Mouse (Mus musculus) heart, embryonic 16.5 days (tissue): Measurements from ENCODE around the gene Car7. TPM values are rescaled to one million over a fixed set of nuclear protein-coding genes. Genes with fewer than 3 reads are reported as not detected.
A peak's percentile ranks its signal among the peaks of the same experiment; 100 is the strongest.

Experiments used
- ATAC-seq: fragments of 200-750 bp; cut with Nextera tagmentation; replicated peaks from 2 replicates; pipeline ENCODE4 v1.8.0; 2017; ENCODE audit warnings: moderate number of reproducible peaks; ENCODE audit not compliant: insufficient read depth, low FRiP score; ENCODE audit errors: extremely low read depth
- H3K27ac ChIP-seq: fragments of 300-500 bp; sonication (generic); 2 replicates; pipeline ENCODE4 v1.5.1; 2014; ENCODE audit warnings: mild to moderate bottlenecking, low read length, control low read depth, moderate library complexity
- H3K27me3 ChIP-seq: fragments of 300-500 bp; sonication (generic); 2 replicates; pipeline ENCODE4 v1.6.1; 2014; ENCODE audit warnings: low read length, mixed read lengths; ENCODE audit not compliant: control insufficient read depth, insufficient read depth
- H3K36me3 ChIP-seq: fragments of 300-500 bp; sonication (generic); 2 replicates; pipeline ENCODE4 v1.6.1; 2014; ENCODE audit not compliant: control insufficient read depth, insufficient read depth
- H3K4me1 ChIP-seq: fragments of 300-500 bp; sonication (generic); 2 replicates; pipeline ENCODE4 v1.6.1; 2014; ENCODE audit warnings: low read length, mixed read lengths; ENCODE audit not compliant: control insufficient read depth, insufficient read depth
- H3K4me2 ChIP-seq: fragments of 300-500 bp; sonication (generic); 2 replicates; pipeline ENCODE4 v1.6.1; 2014; ENCODE audit warnings: low read depth, mild to moderate bottlenecking, control low read depth, low read length
- H3K4me3 ChIP-seq: fragments of 300-500 bp; sonication (generic); 2 replicates; pipeline ENCODE4 v1.5.1; 2014; ENCODE audit warnings: mild to moderate bottlenecking, control low read depth, low read length
- H3K9ac ChIP-seq: fragments of 300-500 bp; sonication (generic); 2 replicates; pipeline ENCODE4 v1.6.1; 2014; ENCODE audit warnings: low read length, control low read depth
- H3K9me3 ChIP-seq: fragments of 300-500 bp; sonication (generic); replicated peaks from 2 replicates; pipeline ENCODE4 v1.6.1; 2016; ENCODE audit warnings: low read length; ENCODE audit not compliant: control insufficient read depth
- WGBS: fragments of 180-500 bp; shearing (Covaris S2); extraction: QIAGEN DNeasy Blood & Tissue Kit; methylation state at CpG from one replicate; pipeline ENCODE4 v1.1.7; 2014; 5-methylcytosine and 5-hydroxymethylcytosine counted together
- polyA plus RNA-seq: library from polyadenylated mRNA; unstranded; fragments of >200 nt; fragmentation: Nextera tagmentation; extraction: Ambion mirVana; gene quantifications from 2 replicates; pipeline ENCODE4 v1.2.1, GENCODE M21; 2015

The Car7 gene
- polyA plus RNA-seq, 1 experiment from 2014 or later = 3.0 TPM

GRCm38 (mm10) chr8:104590284-104590683 is 55.8 kb downstream of the Car7 start:
- 86% methylated on average over 3 of the region's 3 CpGs for WGBS
- Histone ChIP-seq H3K4me2 (no peak overlapping the region), H3K4me3 (no peak overlapping the region), H3K9me3 (no peaks in the 10 kb centered on the region), H3K9ac (no peak overlapping the region), H3K36me3 (peaks cover 9% of the 10 kb centered on the region; the same call in 1 of the 2 replicates), H3K27me3 (no peaks in the 10 kb centered on the region), H3K4me1 (peaks cover 10% of the 10 kb centered on the region), H3K27ac (no peak overlapping the region)
- no peak for ATAC-seq

- peak; percentile 98 for ATAC-seq
- Histone ChIP-seq H3K36me3 (peaks cover 11% of the 10 kb centered on the region; the same call in 1 of the 2 replicates), H3K9ac (peak within 1 kb of the TSS; percentile 71), H3K4me2 (peak within 1 kb of the TSS; percentile 76), H3K9me3 (no peaks in the 10 kb centered on the region), H3K27ac (peak within 1 kb of the TSS; percentile 63), H3K27me3 (no peaks in the 10 kb centered on the region), H3K4me1 (peaks cover 10% of the 10 kb centered on the region), H3K4me3 (peak within 1 kb of the TSS; percentile 67)
- under 1% methylated on average over 44 of the region's 44 CpGs for WGBS
Measured at GRCm38 (mm10) chr8:104591133-104591834, 56.8 kb downstream of the Car7 start, which contains the start of gene Pdp2. Gene Pdp2, plus strand, starts transcription at chr8:104591451.

GRCm38 (mm10) chr8:104591856-104592255 is 57.4 kb downstream of the Car7 start:
- ATAC-seq = no peak
- Histone ChIP-seq H3K9me3 (no peaks in the 10 kb centered on the region), H3K27me3 (no peaks in the 10 kb centered on the region), H3K4me2 (peak overlapping the region; percentile 76), H3K4me1 (peaks cover 10% of the 10 kb centered on the region), H3K27ac (peak overlapping the region; percentile 63), H3K36me3 (peaks cover 11% of the 10 kb centered on the region; the same call in 1 of the 2 replicates), H3K9ac (peak overlapping the region; percentile 71), H3K4me3 (peak overlapping the region; percentile 67)
- 3% methylated on average over 9 of the region's 9 CpGs for WGBS

- Histone ChIP-seq H3K9ac (no peak overlapping the region), H3K4me3 (no peak overlapping the region), H3K9me3 (no peaks in the 10 kb centered on the region), H3K4me1 (peaks cover 10% of the 10 kb centered on the region), H3K27ac (no peak overlapping the region), H3K4me2 (0 out of 2 replicates have a peak overlapping the region, but pooled peaks have one; percentile 76), H3K27me3 (no peaks in the 10 kb centered on the region), H3K36me3 (peaks cover 11% of the 10 kb centered on the region; the same call in 1 of the 2 replicates)
- 72% methylated on average over 6 of the region's 6 CpGs for WGBS
- ATAC-seq = no peak
Measured at GRCm38 (mm10) chr8:104592566-104592965, 58.1 kb downstream of the Car7 start.

- Histone ChIP-seq H3K36me3 (peaks cover 11% of the 10 kb centered on the region; the same call in 1 of the 2 replicates), H3K4me1 (peaks cover 15% of the 10 kb centered on the region), H3K27ac (no peak overlapping the region), H3K9ac (no peak overlapping the region), H3K4me3 (no peak overlapping the region), H3K4me2 (no peak overlapping the region), H3K27me3 (no peaks in the 10 kb centered on the region), H3K9me3 (no peaks in the 10 kb centered on the region)
- no peak for ATAC-seq
- 91% methylated on average over 31 of the region's 31 CpGs for WGBS
Measured at GRCm38 (mm10) chr8:104593536-104594325, 59.2 kb downstream of the Car7 start.

GRCm38 (mm10) chr8:104594611-104595362 is 60.3 kb downstream of the Car7 start:
- no peak overlapping the region for H3K9ac ChIP-seq
- no peaks in the 10 kb centered on the region for H3K9me3 ChIP-seq
- no peak overlapping the region for H3K4me3 ChIP-seq
- H3K4me1 ChIP-seq = peaks cover 15% of the 10 kb centered on the region
- H3K27me3 ChIP-seq = no peaks in the 10 kb centered on the region
- no peak for ATAC-seq
- no peak overlapping the region for H3K27ac ChIP-seq
- H3K36me3 ChIP-seq = peaks cover 11% of the 10 kb centered on the region; the same call in 1 of the 2 replicates
- H3K4me2 ChIP-seq = no peak overlapping the region
- 93% methylated on average over 19 of the region's 19 CpGs for WGBS

GRCm38 (mm10) chr8:104595773-104596536 is 61.5 kb downstream of the Car7 start:
- Histone ChIP-seq H3K27me3 (no peaks in the 10 kb centered on the region), H3K4me1 (peaks cover 12% of the 10 kb centered on the region), H3K36me3 (peaks cover 11% of the 10 kb centered on the region; the same call in 1 of the 2 replicates), H3K9me3 (no peaks in the 10 kb centered on the region), H3K27ac (no peak overlapping the region), H3K4me3 (no peak overlapping the region), H3K4me2 (no peak overlapping the region), H3K9ac (no peak overlapping the region)
- no peak for ATAC-seq
- 76% methylated on average over 21 of the region's 21 CpGs for WGBS

- H3K27me3 ChIP-seq = no peaks in the 10 kb centered on the region
- no peak overlapping the region for H3K27ac ChIP-seq
- WGBS = 67% methylated on average over 6 of the region's 6 CpGs
- peaks cover 11% of the 10 kb centered on the region; the same call in 1 of the 2 replicates for H3K36me3 ChIP-seq
- no peak for ATAC-seq
- no peaks in the 10 kb centered on the region for H3K9me3 ChIP-seq
- H3K9ac ChIP-seq = no peak overlapping the region
- H3K4me3 ChIP-seq = no peak overlapping the region
- H3K4me2 ChIP-seq = no peak overlapping the region
- peaks cover 14% of the 10 kb centered on the region for H3K4me1 ChIP-seq
Measured at GRCm38 (mm10) chr8:104597656-104598055, 63.2 kb downstream of the Car7 start.
